Mouse (Mus musculus): ENCODE data around the gene Fcer1g. TPM values are rescaled to one million over a fixed set of nuclear protein-coding genes. Genes with fewer than 3 reads are reported as not detected.

Fcer1g gene
- polyA plus RNA-seq, 1 experiment from 2014 or later = 32.0 TPM

GRCm38 (mm10) chr1:171238463-171238862, 4.3 kb upstream of the Fcer1g start:
- no peak overlapping the region for H3K4me3 ChIP-seq (replicated peaks)
- no peak overlapping the region for H3K27ac ChIP-seq (replicated peaks)
- H3K9ac ChIP-seq (replicated peaks) = no peak overlapping the region
- peaks cover 2% of the 10 kb centered on the region; the same call in 1 of the 2 replicates for H3K4me1 ChIP-seq
- ATAC-seq (ENCODE audit: low FRiP score) = no peak
- WGBS = 76% methylated on average over 14 of the region's 14 CpGs
- no peaks in the 10 kb centered on the region for H3K27me3 ChIP-seq (replicated peaks)
- no peaks in the 10 kb centered on the region for H3K9me3 ChIP-seq (replicated peaks)
- no peak overlapping the region for H3K4me2 ChIP-seq
- peaks cover 92% of the 10 kb centered on the region for H3K36me3 ChIP-seq

DNA sequence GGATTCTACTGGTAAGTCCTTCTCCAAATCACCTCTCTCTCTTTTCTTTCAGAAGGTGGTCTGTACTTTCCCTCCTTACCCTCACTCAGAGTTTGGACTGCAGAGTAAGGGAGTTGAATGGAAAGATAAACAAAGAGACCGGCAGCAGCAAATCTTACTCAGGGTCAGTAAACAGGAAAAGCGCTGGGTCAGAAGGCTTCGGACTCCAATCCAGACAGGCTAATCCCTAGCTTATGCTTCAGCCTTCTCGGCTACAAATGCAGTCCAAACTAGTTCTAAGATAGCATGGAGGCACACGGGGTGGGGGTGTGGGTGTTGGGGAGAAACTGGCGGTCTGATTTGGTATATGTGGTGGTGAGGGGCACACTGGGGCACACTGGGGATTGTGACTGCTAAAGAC, 3.3 kb upstream of the Fcer1g start:
- Histone ChIP-seq H3K9me3 (replicated peaks) (no peaks in the 10 kb centered on the region), H3K27ac (replicated peaks) (no peak overlapping the region), H3K27me3 (replicated peaks) (no peaks in the 10 kb centered on the region), H3K9ac (replicated peaks) (no peak overlapping the region), H3K4me2 (no peak overlapping the region), H3K4me3 (replicated peaks) (no peak overlapping the region), H3K36me3 (peaks cover 83% of the 10 kb centered on the region), H3K4me1 (peaks cover 2% of the 10 kb centered on the region; the same call in 1 of the 2 replicates)
- WGBS = 93% methylated on average over 6 of the region's 6 CpGs
- ATAC-seq (ENCODE audit: low FRiP score) = no peak

- Histone ChIP-seq H3K9me3 (replicated peaks) (no peaks in the 10 kb centered on the region), H3K4me1 (peaks cover 2% of the 10 kb centered on the region; the same call in 1 of the 2 replicates), H3K27me3 (replicated peaks) (no peaks in the 10 kb centered on the region), H3K9ac (replicated peaks) (no peak overlapping the region), H3K4me3 (replicated peaks) (no peak overlapping the region), H3K4me2 (no peak overlapping the region), H3K27ac (replicated peaks) (no peak overlapping the region), H3K36me3 (peaks cover 67% of the 10 kb centered on the region)
- no peak for ATAC-seq (ENCODE audit: low FRiP score)
- 94% methylated on average over 4 of the region's 4 CpGs for WGBS
Measured at GRCm38 (mm10) chr1:171235791-171236190, 1.6 kb upstream of the Fcer1g start.

GRCm38 (mm10) chr1:171234538-171234937, 373 bp upstream of the Fcer1g start:
- Histone ChIP-seq H3K4me3 (replicated peaks) (no peak overlapping the region), H3K4me2 (no peak overlapping the region), H3K27me3 (replicated peaks) (no peaks in the 10 kb centered on the region), H3K4me1 (no peaks in the 10 kb centered on the region), H3K36me3 (peaks cover 56% of the 10 kb centered on the region), H3K27ac (replicated peaks) (no peak overlapping the region), H3K9ac (replicated peaks) (no peak overlapping the region), H3K9me3 (replicated peaks) (no peaks in the 10 kb centered on the region)
- no peak for ATAC-seq (ENCODE audit: low FRiP score)
- WGBS = 81% methylated on average over 4 of the region's 4 CpGs

- peaks cover 44% of the 10 kb centered on the region for H3K36me3 ChIP-seq
- no peaks in the 10 kb centered on the region for H3K27me3 ChIP-seq (replicated peaks)
- H3K4me2 ChIP-seq = no peak overlapping the region
- H3K9me3 ChIP-seq (replicated peaks) = no peaks in the 10 kb centered on the region
- H3K27ac ChIP-seq (replicated peaks) = no peak overlapping the region
- H3K4me1 ChIP-seq = no peaks in the 10 kb centered on the region
- no peak overlapping the region for H3K9ac ChIP-seq (replicated peaks)
- no peak overlapping the region for H3K4me3 ChIP-seq (replicated peaks)
- no peak for ATAC-seq (ENCODE audit: low FRiP score)
- 87% methylated on average over 12 of the region's 12 CpGs for WGBS
Measured at GRCm38 (mm10) chr1:171232800-171233730, 1.1 kb downstream of the Fcer1g start.

- WGBS = 87% methylated on average over 5 of the region's 5 CpGs
- H3K4me3 ChIP-seq (replicated peaks) = no peak overlapping the region
Measured at GRCm38 (mm10) chr1:171232348-171232747, 1.8 kb downstream of the Fcer1g start.

DNA sequence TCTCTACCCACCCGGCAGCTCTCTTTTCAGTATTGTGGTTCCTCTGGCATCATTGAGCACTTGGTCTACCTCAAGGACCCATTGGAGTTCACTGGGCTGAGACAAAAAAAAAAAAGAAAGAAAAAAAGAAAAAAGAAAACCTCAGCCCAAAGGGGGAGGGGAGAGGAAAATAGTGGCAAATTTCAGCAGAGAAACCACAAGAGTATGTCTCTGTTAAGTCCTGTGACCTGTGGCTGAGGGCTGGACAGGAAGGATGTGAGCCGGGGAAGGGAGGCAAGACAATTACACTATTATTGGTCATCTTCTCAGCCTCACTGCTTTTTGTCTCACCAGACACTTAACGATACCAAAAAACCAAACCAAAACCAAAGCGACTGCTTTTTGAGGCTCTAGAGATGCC, 2.3 kb downstream of the Fcer1g start:
- Histone ChIP-seq H3K9ac (replicated peaks) (no peak overlapping the region), H3K36me3 (peaks cover 32% of the 10 kb centered on the region), H3K4me3 (replicated peaks) (no peak overlapping the region), H3K4me2 (no peak overlapping the region), H3K27ac (replicated peaks) (no peak overlapping the region), H3K9me3 (replicated peaks) (no peaks in the 10 kb centered on the region), H3K4me1 (no peaks in the 10 kb centered on the region), H3K27me3 (replicated peaks) (no peaks in the 10 kb centered on the region)
- no peak for ATAC-seq (ENCODE audit: low FRiP score)
- 83% methylated on average over 4 of the region's 4 CpGs for WGBS

More at GRCm38 (mm10) chr1:171232348-171232747, 1.8 kb downstream of the Fcer1g start:
- peaks cover 37% of the 10 kb centered on the region for H3K36me3 ChIP-seq
- no peak for ATAC-seq (ENCODE audit: low FRiP score)
- H3K9ac ChIP-seq (replicated peaks) = no peak overlapping the region
- H3K9me3 ChIP-seq (replicated peaks) = no peaks in the 10 kb centered on the region
- H3K4me2 ChIP-seq = no peak overlapping the region
- H3K27me3 ChIP-seq (replicated peaks) = no peaks in the 10 kb centered on the region
- H3K27ac ChIP-seq (replicated peaks) = no peak overlapping the region
- H3K4me1 ChIP-seq = no peaks in the 10 kb centered on the region

DNA sequence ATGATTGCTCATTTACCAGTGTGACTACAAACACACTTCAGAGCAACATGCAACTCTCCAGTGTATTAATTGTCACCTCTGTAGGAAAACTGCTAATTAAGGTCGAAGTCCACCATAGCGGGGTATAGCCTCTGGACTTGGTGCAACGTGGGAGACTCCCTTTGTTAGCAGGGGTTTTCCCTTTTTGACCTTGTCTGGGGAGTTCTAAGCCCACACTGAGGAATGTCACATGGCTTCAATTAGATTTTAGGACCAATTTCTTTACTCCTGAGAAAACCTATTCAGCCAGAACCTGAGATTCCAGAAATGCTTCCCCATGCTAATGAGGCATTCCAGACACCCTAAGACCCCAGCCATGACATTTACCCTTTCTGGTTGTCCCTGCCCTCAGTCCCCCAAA, 4.0 kb downstream of the Fcer1g start:
- no peaks in the 10 kb centered on the region for H3K9me3 ChIP-seq (replicated peaks)
- no peak overlapping the region for H3K4me3 ChIP-seq (replicated peaks)
- H3K36me3 ChIP-seq = peaks cover 18% of the 10 kb centered on the region
- 73% methylated on average over 3 of the region's 3 CpGs for WGBS
- ATAC-seq (ENCODE audit: low FRiP score) = no peak
- no peak overlapping the region for H3K4me2 ChIP-seq
- no peak overlapping the region for H3K27ac ChIP-seq (replicated peaks)
- H3K27me3 ChIP-seq (replicated peaks) = no peaks in the 10 kb centered on the region
- no peaks in the 10 kb centered on the region for H3K4me1 ChIP-seq
- no peak overlapping the region for H3K9ac ChIP-seq (replicated peaks)

GRCm38 (mm10) chr1:171229750-171230149, 4.4 kb downstream of the Fcer1g start:
- 57% methylated on average over 6 of the region's 6 CpGs for WGBS
- H3K36me3 ChIP-seq = peaks cover 13% of the 10 kb centered on the region
- no peak overlapping the region for H3K4me3 ChIP-seq (replicated peaks)
- no peaks in the 10 kb centered on the region for H3K27me3 ChIP-seq (replicated peaks)
- no peak overlapping the region for H3K4me2 ChIP-seq
- H3K4me1 ChIP-seq = no peaks in the 10 kb centered on the region
- no peak overlapping the region for H3K9ac ChIP-seq (replicated peaks)
- no peak overlapping the region for H3K27ac ChIP-seq (replicated peaks)
- no peak for ATAC-seq (ENCODE audit: low FRiP score)
- H3K9me3 ChIP-seq (replicated peaks) = no peaks in the 10 kb centered on the region

DNA sequence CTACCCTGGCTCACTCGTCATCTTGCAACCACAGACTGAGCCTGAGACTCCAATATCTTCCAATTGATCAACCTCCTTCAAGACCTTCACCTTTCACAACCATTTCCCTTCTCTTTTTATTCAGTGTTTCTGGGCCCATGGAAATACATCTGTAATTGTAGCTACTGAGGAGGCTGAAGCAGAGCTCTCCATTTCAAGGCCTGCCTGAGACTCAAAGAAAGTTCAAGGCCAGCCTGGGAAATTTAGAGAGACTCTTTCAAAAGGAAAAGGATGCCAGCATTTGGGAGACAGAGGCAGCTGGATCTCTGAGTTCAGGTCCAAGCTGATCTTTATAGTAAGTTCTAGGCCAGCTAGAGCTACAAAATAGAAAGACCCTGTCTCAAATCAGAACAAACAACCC, 6.3 kb downstream of the Fcer1g start:
- no peak overlapping the region for H3K4me3 ChIP-seq (replicated peaks)
- no peak for ATAC-seq (ENCODE audit: low FRiP score)
- no peak overlapping the region for H3K27ac ChIP-seq (replicated peaks)
- H3K4me1 ChIP-seq = peaks cover under 1% of the 10 kb centered on the region
- H3K9ac ChIP-seq (replicated peaks) = no peak overlapping the region
- H3K27me3 ChIP-seq (replicated peaks) = no peaks in the 10 kb centered on the region
- no peak overlapping the region for H3K4me2 ChIP-seq
- H3K36me3 ChIP-seq = no peaks in the 10 kb centered on the region
- 78% methylated on average over 1 of the region's 1 CpGs for WGBS
- H3K9me3 ChIP-seq (replicated peaks) = no peaks in the 10 kb centered on the region

- Histone ChIP-seq H3K27me3 (replicated peaks) (no peaks in the 10 kb centered on the region), H3K27ac (replicated peaks) (no peak overlapping the region), H3K4me2 (no peak overlapping the region), H3K9ac (replicated peaks) (no peak overlapping the region), H3K9me3 (replicated peaks) (no peaks in the 10 kb centered on the region), H3K4me1 (peaks cover 5% of the 10 kb centered on the region), H3K4me3 (replicated peaks) (no peak overlapping the region), H3K36me3 (no peaks in the 10 kb centered on the region)
- 55% methylated on average over 4 of the region's 4 CpGs for WGBS
- no peak for ATAC-seq (ENCODE audit: low FRiP score)
Measured at GRCm38 (mm10) chr1:171226780-171227179, 7.4 kb downstream of the Fcer1g start.

DNA sequence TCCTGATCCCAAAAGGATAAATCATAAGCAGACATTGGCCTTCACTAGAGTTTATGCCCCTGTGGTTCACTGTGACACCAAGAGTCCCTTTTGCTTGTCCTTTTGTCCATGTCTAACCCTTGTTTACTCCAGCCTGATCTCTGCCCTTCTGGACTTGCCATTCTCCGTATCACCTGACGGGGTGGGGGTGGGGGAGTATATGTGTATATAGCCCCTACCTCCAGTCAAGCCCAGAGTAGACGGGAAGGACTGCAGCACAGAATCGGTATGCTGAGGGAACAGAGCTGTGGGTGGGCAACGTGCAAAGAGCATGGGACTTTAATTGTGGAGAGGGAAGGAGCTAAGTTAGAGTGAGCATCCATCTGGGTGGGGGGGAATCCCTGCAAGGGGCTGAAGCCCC, 9.3 kb downstream of the Fcer1g start, which contains the start of gene Apoa2:
Gene Apoa2, plus strand, starts transcription at position 198 of the 400 bp plus-strand sequence.
- no peak for ATAC-seq (ENCODE audit: low FRiP score)
- H3K27me3 ChIP-seq (replicated peaks) = no peaks in the 10 kb centered on the region
- H3K4me1 ChIP-seq = peaks cover 18% of the 10 kb centered on the region
- no peak within 1 kb of the TSS for H3K4me3 ChIP-seq (replicated peaks)
- 84% methylated on average over 5 of the region's 5 CpGs for WGBS
- H3K36me3 ChIP-seq = peaks cover 3% of the 10 kb centered on the region
- no peaks in the 10 kb centered on the region for H3K9me3 ChIP-seq (replicated peaks)
- no peak within 1 kb of the TSS for H3K27ac ChIP-seq (replicated peaks)
- H3K4me2 ChIP-seq = no peak within 1 kb of the TSS
- no peak within 1 kb of the TSS for H3K9ac ChIP-seq (replicated peaks)

Data from neural tube, embryonic 15.5 days (tissue).